Comparison of ENCODE assay signal across 10 mouse cellular contexts in the genomic region with DNA sequence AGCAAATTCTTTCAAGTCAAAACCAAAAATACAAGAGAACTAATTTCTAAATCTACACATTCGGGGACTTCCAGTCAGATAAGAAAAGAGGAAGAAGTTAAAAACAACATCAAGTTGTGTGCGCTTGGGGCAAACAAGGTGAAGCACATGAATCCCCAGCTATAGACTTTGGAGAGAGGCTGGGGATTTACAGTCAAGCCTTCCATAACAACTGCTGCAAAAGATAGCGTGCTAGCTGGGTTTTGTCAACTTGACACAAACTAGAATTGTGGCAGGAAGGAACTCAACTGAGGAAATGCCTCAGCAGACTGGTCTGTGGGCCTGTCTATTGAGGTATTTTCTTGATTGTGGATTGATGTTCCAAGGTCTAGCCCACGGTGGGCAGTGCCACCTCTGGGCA. TPM values are rescaled to one million over a fixed set of nuclear protein-coding genes. Genes with fewer than 3 reads are reported as not detected.
DNase-seq lines count a peak whose midpoint lies in the region; ATAC-seq and TF ChIP-seq lines count a peak whose summit lies in the region.
"Had no signal": no experiment of that assay in that cellular context is flagged by ENCODE, and none has a peak within 500 bp of the region (broad histone marks: within the 10 kb centered on the region; RNA-seq: fewer than 3 reads in every experiment).

No protein-coding gene starts in this region.

- H3K27ac ChIP-seq in embryonic facial prominence, embryonic 12.5 days, result 0 out of 2 replicates have a peak overlapping the region, but pooled peaks have one; percentile 23
- no peak overlapping the region for H3K27ac ChIP-seq in embryonic facial prominence, embryonic 10.5 days (replicated peaks)
- peak overlapping the region; percentile 90 for H3K27ac ChIP-seq in layer of hippocampus, adult 2 months
- peak overlapping the region; percentile 28 to 76 for H3K27ac ChIP-seq in heart, embryonic 14.5 days (replicated peaks in 1 of 2; ENCODE audit: control insufficient read depth in 1 of 2, insufficient read depth in 1 of 2, low read depth in 2 of 2, low read length in 2 of 2)

- DNase-seq in embryonic facial prominence, embryonic 10.5 days (ENCODE audit: low spot score), result no peak
- DNase-seq in layer of hippocampus, adult 2 months (ENCODE audit: low spot score in 2 of 2), result no peak
- no peak for DNase-seq in layer of hippocampus, postnatal 14 days (ENCODE audit: low spot score in 2 of 2)
- DNase-seq in natural killer cell, adult 2 months (ENCODE audit: low spot score in 2 of 2), result peak; percentile 28 to 69
- DNase-seq in left cerebral cortex, postnatal 14 days (ENCODE audit: low spot score in 2 of 2), result no peak
- no peak for DNase-seq in left cerebral cortex, adult 9 months (ENCODE audit: low spot score in 2 of 2)
- DNase-seq: thymus, postnatal 36 days had no signal

- peaks cover 22% of the 10 kb centered on the region for H3K4me1 ChIP-seq in embryonic facial prominence, embryonic 12.5 days
- H3K4me1 ChIP-seq in embryonic facial prominence, embryonic 10.5 days, result peaks cover 52% of the 10 kb centered on the region
- peaks cover 12 to 45% of the 10 kb centered on the region in 2 experiments for H3K4me1 ChIP-seq in heart, embryonic 14.5 days (ENCODE audit: control insufficient read depth in 2 of 2, insufficient read depth in 2 of 2, low read length in 2 of 2)

- H3K9me3 ChIP-seq in embryonic facial prominence, embryonic 12.5 days, result no peaks in the 10 kb centered on the region
- H3K9me3 ChIP-seq in embryonic facial prominence, embryonic 10.5 days, result no peaks in the 10 kb centered on the region
- H3K9me3 ChIP-seq in heart, embryonic 14.5 days (ENCODE audit: control insufficient read depth, low read length), result no peaks in the 10 kb centered on the region

- TF ChIP-seq CTCF in layer of hippocampus, adult 2 months (conservative IDR thresholded peaks at IDR 0.05), result no peak

- no peak overlapping the region for H3K4me2 ChIP-seq in embryonic facial prominence, embryonic 12.5 days (replicated peaks)
- peak overlapping the region; percentile 41 for H3K4me2 ChIP-seq in heart, embryonic 14.5 days (ENCODE audit: low read length)

- 85% methylated on average over 4 of the region's 4 CpGs for WGBS in embryonic facial prominence, embryonic 12.5 days
- 83% methylated on average over 4 of the region's 4 CpGs for WGBS in embryonic facial prominence, embryonic 10.5 days
- WGBS in heart, embryonic 14.5 days, result 19% methylated on average over 4 of the region's 4 CpGs

- no peaks in the 10 kb centered on the region for H3K36me3 ChIP-seq in embryonic facial prominence, embryonic 12.5 days
- H3K36me3 ChIP-seq in embryonic facial prominence, embryonic 10.5 days (replicated peaks), result no peaks in the 10 kb centered on the region
- H3K36me3 ChIP-seq in heart, embryonic 14.5 days (ENCODE audit: control insufficient read depth, insufficient read depth, low read length), result no peaks in the 10 kb centered on the region

- H3K4me3 ChIP-seq in embryonic facial prominence, embryonic 12.5 days, result no peak overlapping the region
- H3K4me3 ChIP-seq in embryonic facial prominence, embryonic 10.5 days, result no peak overlapping the region
- no peak overlapping the region for H3K4me3 ChIP-seq in layer of hippocampus, adult 2 months
- no peak overlapping the region for H3K4me3 ChIP-seq in heart, embryonic 14.5 days (ENCODE audit: control insufficient read depth in 1 of 2, insufficient read depth in 1 of 2, low read depth in 1 of 2, low read length in 2 of 2)

- H3K9ac ChIP-seq in embryonic facial prominence, embryonic 12.5 days, result no peak overlapping the region
- H3K9ac ChIP-seq in heart, embryonic 14.5 days (ENCODE audit: low read length), result no peak overlapping the region

- intact Hi-C loops in left cerebral cortex, postnatal 14 days (cut with DNase I), result no loop called here

- ATAC-seq in embryonic facial prominence, embryonic 12.5 days (ENCODE audit: insufficient number of reproducible peaks, insufficient read depth, low FRiP score, low TSS enrichment), result no peak
- ATAC-seq in heart, embryonic 14.5 days (ENCODE audit: insufficient number of reproducible peaks, insufficient read depth, low FRiP score, low read depth), result peak; percentile 52; the same call in 1 of the 2 replicates
- ATAC-seq: lung, postnatal 0 days had no signal

- H3K27me3 ChIP-seq in embryonic facial prominence, embryonic 12.5 days, result no peaks in the 10 kb centered on the region
- H3K27me3 ChIP-seq in embryonic facial prominence, embryonic 10.5 days (replicated peaks; ENCODE audit: low read depth, poor library complexity, severe bottlenecking), result 0 out of 2 replicates have a peak, but pooled peaks cover 3% of the 10 kb centered on the region
- no peaks in the 10 kb centered on the region for H3K27me3 ChIP-seq in heart, embryonic 14.5 days (ENCODE audit: control insufficient read depth, insufficient read depth, low read length)

RNA-seq across cellular contexts. Expression of gene Smap2, which starts 12.4 kb away (rescaled TPM):
- 19.3 and 22.6 TPM in 2 replicates for polyA plus RNA-seq in embryonic facial prominence, embryonic 12.5 days (2016; fragmentation: Nextera tagmentation; extraction: Ambion mirVana)
- 14.0 and 14.3 TPM in 2 replicates for polyA plus RNA-seq in embryonic facial prominence, embryonic 10.5 days (2016; fragmentation: Nextera tagmentation; extraction: Ambion mirVana)
- total RNA-seq in layer of hippocampus, adult 2 months (2021), result 100 to 1,000 TPM; 152 to 166 TPM
- total RNA-seq in layer of hippocampus, postnatal 14 days (2021), result 100 to 1,000 TPM; 138 to 140 TPM
- polyA plus RNA-seq in heart, embryonic 14.5 days (2014; fragmentation: Nextera tagmentation; extraction: Ambion mirVana), result 13.7 and 14.8 TPM in 2 replicates
- total RNA-seq in left cerebral cortex, postnatal 14 days (2021), result 100 to 1,000 TPM; 160 to 163 TPM

RNA-seq across cellular contexts. Expression of gene Col9a2, which starts 34.5 kb away (rescaled TPM):
- 61.6 and 62.4 TPM in 2 replicates for polyA plus RNA-seq in embryonic facial prominence, embryonic 12.5 days (2016; fragmentation: Nextera tagmentation; extraction: Ambion mirVana)
- 5.1 and 6.0 TPM in 2 replicates for polyA plus RNA-seq in embryonic facial prominence, embryonic 10.5 days (2016; fragmentation: Nextera tagmentation; extraction: Ambion mirVana)
- total RNA-seq in layer of hippocampus, adult 2 months (2021), result 1 to 10 TPM; 2.8 to 5.0 TPM
- total RNA-seq in layer of hippocampus, postnatal 14 days (2021), result 1 to 10 TPM; 5.7 to 7.0 TPM
- 6.3 and 6.5 TPM in 2 replicates for polyA plus RNA-seq in heart, embryonic 14.5 days (2014; fragmentation: Nextera tagmentation; extraction: Ambion mirVana)
- 10 to 100 TPM; 10.2 to 12.7 TPM for total RNA-seq in left cerebral cortex, postnatal 14 days (2021)

RNA-seq across cellular contexts. Expression of gene Zfp69, which starts 53.2 kb away (rescaled TPM):
- 11.2 and 11.8 TPM in 2 replicates for polyA plus RNA-seq in embryonic facial prominence, embryonic 12.5 days (2016; fragmentation: Nextera tagmentation; extraction: Ambion mirVana)
- 11.0 and 11.8 TPM in 2 replicates for polyA plus RNA-seq in embryonic facial prominence, embryonic 10.5 days (2016; fragmentation: Nextera tagmentation; extraction: Ambion mirVana)
- 1 to 10 TPM; 1.5 to 1.7 TPM for total RNA-seq in layer of hippocampus, adult 2 months (2021)
- 1 to 10 TPM; 1.4 to 2.8 TPM for total RNA-seq in layer of hippocampus, postnatal 14 days (2021)
- 13.5 and 14.3 TPM in 2 replicates for polyA plus RNA-seq in heart, embryonic 14.5 days (2014; fragmentation: Nextera tagmentation; extraction: Ambion mirVana)
- total RNA-seq in left cerebral cortex, postnatal 14 days (2021), result 1 to 10 TPM; 1.8 TPM

Comparison
In these comparisons a context has a peak if more than half of its experiments do, and no peak if none do; other contexts are left out.
1. DNase-seq: peak in natural killer cell, adult 2 months (2 of 2); none in embryonic facial prominence, embryonic 10.5 days (single experiment), layer of hippocampus, adult 2 months (0 of 2), layer of hippocampus, postnatal 14 days (0 of 2), left cerebral cortex, postnatal 14 days (0 of 2) and left cerebral cortex, adult 9 months (0 of 2).